Mouse (Mus musculus) adrenal gland, adult (tissue): ENCODE measurements around the gene Rhov.

ENCODE experiments used
- DNase-seq, 2 experiments: peaks; one replicate each; pipeline ENCODE4 v3.0.0; 2022 to 2023; ENCODE audit warnings: low spot score in 1 of 2; ENCODE audit not compliant: inconsistent age in 2 of 2

The Rhov gene

GRCm38 (mm10) chr2:119240075-119240818 lies 30.8 kb downstream of the Rhov start:
- DNase-seq = no peak

GRCm38 (mm10) chr2:119238671-119239070 lies 32.4 kb downstream of the Rhov start:
- no peak for DNase-seq

GRCm38 (mm10) chr2:119237871-119238220 lies 33.2 kb downstream of the Rhov start:
- DNase-seq = no peak

- DNase-seq = peak in 1 of 2 experiments; percentile 52
These were observed 33.7 kb downstream of the Rhov start, which contains the start of gene Spint1 for GRCm38 (mm10) chr2:119237210-119237870. TSS of gene Spint1 (plus strand) at chr2:119237362.

- DNase-seq = no peak
These were observed 34.3 kb downstream of the Rhov start for GRCm38 (mm10) chr2:119236682-119237209.

GRCm38 (mm10) chr2:119229775-119230704 lies 41.0 kb downstream of the Rhov start, which contains the start of gene Ppp1r14d:
TSS of gene Ppp1r14d (minus strand) at chr2:119229906.
- no peak for DNase-seq
